Mouse (Mus musculus): ENCODE measurements around the gene Prdx5. TPM values are rescaled to one million over a fixed set of nuclear protein-coding genes. Genes with fewer than 3 reads are reported as not detected.
A peak's percentile ranks its signal among the peaks of the same experiment; 100 is the strongest.

The Prdx5 gene
- total and polyA plus RNA-seq, 3 experiments, result 74.8 to 137 (median 83.5) TPM

DNA sequence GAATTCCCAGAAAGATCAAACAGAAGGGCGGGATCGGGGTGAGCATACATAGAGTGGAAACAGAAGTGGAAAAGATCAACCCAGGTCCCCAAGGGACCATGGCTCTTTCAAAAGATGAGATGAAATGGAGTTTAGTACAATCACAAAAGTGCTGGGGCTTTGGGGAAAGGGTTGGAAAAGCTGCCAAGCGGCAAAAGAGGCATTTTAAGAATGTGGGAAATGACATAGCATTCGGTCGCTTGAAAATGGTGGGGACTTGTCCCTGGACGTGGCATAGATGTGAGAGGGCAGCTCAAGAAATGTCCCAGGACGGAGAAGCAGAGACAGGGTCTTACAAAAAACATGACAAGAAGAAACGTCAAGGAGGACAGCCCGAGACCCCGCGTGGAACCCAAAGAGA is 885 bp downstream of the Prdx5 start:
- H3K36me3 ChIP-seq (replicated peaks in 1 of 2; ENCODE audit: control insufficient read depth in 1 of 2, insufficient read depth in 1 of 2, low read length in 1 of 2), result peaks cover 42 to 70% of the 10 kb centered on the region in 2 experiments
- H3K79me2 ChIP-seq (replicated peaks; ENCODE audit: control insufficient read depth, extremely low read depth, insufficient read depth, poor library complexity, severe bottlenecking), result peaks cover 21% of the 10 kb centered on the region
- peak overlapping the region; percentile 85 to 100 (median 92) for H3K4me3 ChIP-seq (replicated peaks in 1 of 3; ENCODE audit: low read depth in 2 of 3, low read length in 2 of 3, poor library complexity in 1 of 3)
- no peak for DNase-seq (ENCODE audit: extremely low read depth)
- H3K4me1 ChIP-seq (ENCODE audit: control insufficient read depth in 1 of 2, insufficient read depth in 2 of 2), result peaks cover 10 to 29% of the 10 kb centered on the region in 2 experiments; a peak in 3 of 4 replicates
- H3K9ac ChIP-seq (ENCODE audit: insufficient read depth, low read depth), result peak overlapping the region; percentile 94
- H3K27ac ChIP-seq (ENCODE audit: insufficient read depth, low read depth), result peak overlapping the region; percentile 97
- H3K27me3 ChIP-seq (replicated peaks), result no peaks in the 10 kb centered on the region
- peak overlapping the region; percentile 87 for H3K4me2 ChIP-seq (ENCODE audit: insufficient read depth, low read depth, poor library complexity, severe bottlenecking)
- in situ Hi-C loops (cut with MboI; ENCODE audit: low pct_ligation_motif_present, low pct_unique_long_range_greater_than_20kb, low sequenced_read_pairs), result no loop called here
- no peaks in the 10 kb centered on the region for H3K9me3 ChIP-seq (replicated peaks; ENCODE audit: low read length)
- TF ChIP-seq POLR2A (IDR thresholded peaks at IDR 0.05; ENCODE audit: low read depth, low read length) (no peak), E2F4 (IDR thresholded peaks at IDR 0.05; ENCODE audit: insufficient replicate concordance, low read depth, low read length) (no peak), MXI1 (IDR thresholded peaks at IDR 0.05; ENCODE audit: low read depth, low read length) (no peak), MEF2A (IDR thresholded peaks at IDR 0.05; ENCODE audit: borderline replicate concordance, low read depth, low read length) (no peak)
- dilution Hi-C loops (cut with MboI; ENCODE audit: extremely low pct_ligation_motif_present, extremely low pct_unique_long_range_greater_than_20kb, low sequenced_read_pairs), result no loop called here

DNA sequence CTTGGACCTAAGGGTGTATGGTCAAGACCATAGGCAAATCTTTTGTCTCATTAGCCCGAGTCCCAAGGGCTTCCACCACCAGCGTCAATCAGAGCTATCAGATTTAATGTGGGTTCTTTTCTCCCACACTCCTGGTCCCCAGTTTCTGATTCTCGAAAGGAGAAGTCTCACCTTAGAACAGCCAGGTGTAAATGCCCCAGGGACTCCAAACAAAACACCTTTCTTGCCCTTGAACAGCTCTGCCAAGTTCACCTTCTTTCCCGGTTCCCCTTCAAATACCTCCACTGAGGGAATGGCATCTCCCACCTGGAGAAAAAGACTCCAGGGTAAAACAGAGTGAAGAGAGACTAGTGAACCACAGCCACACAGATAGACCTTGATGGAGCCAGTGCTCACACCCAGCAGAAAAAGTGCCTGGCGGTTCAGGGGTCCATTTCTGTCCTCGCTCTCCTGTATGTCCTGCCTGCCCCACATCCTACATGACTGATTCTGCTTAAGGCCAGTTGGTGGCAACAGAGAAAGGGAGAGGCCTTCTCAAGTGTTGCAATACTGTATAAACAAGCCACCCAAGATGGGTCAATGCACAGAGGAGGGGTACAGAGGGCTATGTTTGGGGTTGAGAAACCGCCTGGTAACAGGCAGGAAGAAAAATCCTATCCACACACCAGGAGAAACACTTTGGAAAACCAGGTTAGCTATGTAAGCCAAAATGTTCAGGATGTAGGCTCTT is 1.9 kb downstream of the Prdx5 start:
- peak overlapping the region; percentile 94; the same call in 1 of the 2 replicates for H3K9ac ChIP-seq (ENCODE audit: insufficient read depth, low read depth)
- no peaks in the 10 kb centered on the region for H3K27me3 ChIP-seq (replicated peaks)
- H3K4me2 ChIP-seq (ENCODE audit: insufficient read depth, low read depth, poor library complexity, severe bottlenecking), result peak overlapping the region; percentile 87
- in situ Hi-C loops (cut with MboI; ENCODE audit: low pct_ligation_motif_present, low pct_unique_long_range_greater_than_20kb, low sequenced_read_pairs), result no loop called here
- H3K27ac ChIP-seq (ENCODE audit: insufficient read depth, low read depth), result no peak overlapping the region
- peaks cover 21% of the 10 kb centered on the region for H3K79me2 ChIP-seq (replicated peaks; ENCODE audit: control insufficient read depth, extremely low read depth, insufficient read depth, poor library complexity, severe bottlenecking)
- TF ChIP-seq SIN3A (IDR thresholded peaks at IDR 0.05; ENCODE audit: low read length) (no peak), EP300 (IDR thresholded peaks at IDR 0.05; ENCODE audit: low read length) (no peak), POLR2A (IDR thresholded peaks at IDR 0.05; ENCODE audit: low read depth, low read length) (no peak), JUND (conservative IDR thresholded peaks at IDR 0.05; ENCODE audit: low read depth, low read length) (no peak), ETS1 (conservative IDR thresholded peaks at IDR 0.05; ENCODE audit: low read depth, low read length) (no peak), ZNF384 (IDR thresholded peaks at IDR 0.05; ENCODE audit: low read depth, low read length) (no peak), PAX5 (IDR thresholded peaks at IDR 0.05; ENCODE audit: low read length) (no peak), MXI1 (IDR thresholded peaks at IDR 0.05; ENCODE audit: low read depth, low read length) (no peak), JUN (IDR thresholded peaks at IDR 0.05; ENCODE audit: insufficient read depth, low read depth, low read length) (no peak), CHD1 (IDR thresholded peaks at IDR 0.05; ENCODE audit: low read depth, low read length) (no peak), MAX (IDR thresholded peaks at IDR 0.05; ENCODE audit: low read length) (no peak), CTCF (conservative IDR thresholded peaks at IDR 0.05 in 1 of 2, IDR thresholded peaks at IDR 0.05 in 1 of 2; ENCODE audit: low read depth in 2 of 2, low read length in 2 of 2) (no peak), NELFE (IDR thresholded peaks at IDR 0.05; ENCODE audit: low read depth, low read length) (no peak)
- peak overlapping the region; percentile 9 to 92 (median 85) for H3K4me3 ChIP-seq (replicated peaks in 1 of 3; ENCODE audit: low read depth in 2 of 3, low read length in 2 of 3, poor library complexity in 1 of 3)
- no peak for DNase-seq (ENCODE audit: extremely low read depth)
- peaks cover 35 to 65% of the 10 kb centered on the region in 2 experiments for H3K36me3 ChIP-seq (replicated peaks in 1 of 2; ENCODE audit: control insufficient read depth in 1 of 2, insufficient read depth in 1 of 2, low read length in 1 of 2)
- peaks cover 10 to 29% of the 10 kb centered on the region in 2 experiments; a peak in 3 of 4 replicates for H3K4me1 ChIP-seq (ENCODE audit: control insufficient read depth in 1 of 2, insufficient read depth in 2 of 2)
- H3K9me3 ChIP-seq (replicated peaks; ENCODE audit: low read length), result no peaks in the 10 kb centered on the region
- dilution Hi-C loops (cut with MboI; ENCODE audit: extremely low pct_ligation_motif_present, extremely low pct_unique_long_range_greater_than_20kb, low sequenced_read_pairs), result no loop called here
